Mouse (Mus musculus) gastrocnemius, adult 8-10 months (tissue): Measurements from ENCODE around the gene Dnajc3. TPM values are rescaled to one million over a fixed set of nuclear protein-coding genes. Genes with fewer than 3 reads are reported as not detected.
"Not testable (repeated sequence)": the region's sequence is repeated elsewhere in the genome, so short reads cannot be mapped to it uniquely, and the experiment has no call there.

Experiments
- DNase-seq, 2 experiments: peaks; one replicate each; pipeline ENCODE4 v3.0.0; 2022; ENCODE audit warnings: low spot score in 2 of 2
- total RNA-seq, 4 experiments: library from RNA; stranded (reverse); gene quantifications; 2 replicates each; pipeline ENCODE4 v1.2.4; 2022

Dnajc3 gene
- total RNA-seq, 4 experiments from 2014 or later, result 15.9 to 21.0 (median 19.1) TPM

DNA sequence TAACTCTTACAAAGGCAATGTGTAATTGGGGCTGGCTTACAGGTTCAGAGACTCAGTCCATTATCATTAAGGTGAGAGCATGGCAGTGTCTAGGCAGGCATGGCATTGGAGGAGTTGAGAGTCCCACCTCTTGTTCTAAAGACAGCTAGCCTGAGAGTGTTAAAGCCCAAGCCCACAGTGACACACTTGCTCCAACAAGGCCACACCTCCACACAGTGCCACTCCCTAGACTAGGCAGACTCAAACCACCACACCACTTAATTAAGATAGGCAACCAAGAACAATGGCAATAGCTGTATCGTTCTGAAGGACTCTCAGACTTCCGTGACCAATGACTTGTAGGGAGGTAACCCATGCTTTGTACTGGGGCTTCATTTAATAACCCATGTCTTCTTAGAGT is 7.0 kb upstream of the Dnajc3 start:
- DNase-seq, result no peak

- DNase-seq, result no peak
These were observed 6.6 kb upstream of the Dnajc3 start for GRCm38 (mm10) chr14:118931181-118931580.

GRCm38 (mm10) chr14:118932956-118933355 is 4.8 kb upstream of the Dnajc3 start:
- DNase-seq, result no peak

- DNase-seq, result no peak
These were observed 3.1 kb upstream of the Dnajc3 start for GRCm38 (mm10) chr14:118934686-118935085.

- DNase-seq, result no peak
These were observed 1.5 kb upstream of the Dnajc3 start for GRCm38 (mm10) chr14:118936236-118936635.

DNA sequence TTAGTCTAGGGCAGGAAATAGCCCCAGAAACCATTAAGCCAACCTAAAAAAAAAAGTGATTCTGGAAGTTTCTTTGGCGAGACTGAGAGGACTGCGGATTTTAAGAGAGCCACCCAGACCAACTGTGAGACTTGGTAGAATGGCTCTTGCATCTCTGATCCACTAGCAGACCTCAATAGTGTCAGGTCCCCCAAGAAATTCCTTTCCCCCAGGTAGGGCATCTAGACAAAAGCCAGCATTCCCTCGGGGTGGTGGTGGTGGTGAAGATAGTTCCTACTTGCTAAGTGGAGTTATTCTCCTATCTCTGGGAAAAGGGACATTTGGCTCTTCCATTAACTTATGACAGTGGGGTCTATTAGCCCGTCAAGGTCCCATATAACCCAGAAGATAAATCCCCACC is 824 bp upstream of the Dnajc3 start:
- no peak for DNase-seq

DNA sequence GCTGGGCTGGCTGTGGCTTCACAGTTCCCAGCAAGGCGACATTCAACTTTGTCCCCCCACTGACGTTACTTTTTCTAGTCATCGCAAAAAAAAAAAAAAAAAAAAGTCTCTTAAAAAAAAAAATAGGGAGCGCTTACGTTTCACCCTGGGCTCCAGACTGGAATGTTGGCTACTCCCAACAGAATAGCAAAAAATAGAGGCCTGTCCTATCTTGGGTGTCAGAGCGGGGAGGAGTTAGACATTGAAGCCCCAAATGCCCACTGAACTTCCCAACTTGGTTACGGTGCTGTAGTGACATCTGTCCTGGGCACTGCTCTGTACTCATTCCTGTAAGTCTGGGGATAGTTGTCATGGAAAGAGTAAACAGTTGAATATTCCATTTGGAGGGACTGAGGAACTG is 775 bp downstream of the Dnajc3 start:
- DNase-seq, result no peak

DNA sequence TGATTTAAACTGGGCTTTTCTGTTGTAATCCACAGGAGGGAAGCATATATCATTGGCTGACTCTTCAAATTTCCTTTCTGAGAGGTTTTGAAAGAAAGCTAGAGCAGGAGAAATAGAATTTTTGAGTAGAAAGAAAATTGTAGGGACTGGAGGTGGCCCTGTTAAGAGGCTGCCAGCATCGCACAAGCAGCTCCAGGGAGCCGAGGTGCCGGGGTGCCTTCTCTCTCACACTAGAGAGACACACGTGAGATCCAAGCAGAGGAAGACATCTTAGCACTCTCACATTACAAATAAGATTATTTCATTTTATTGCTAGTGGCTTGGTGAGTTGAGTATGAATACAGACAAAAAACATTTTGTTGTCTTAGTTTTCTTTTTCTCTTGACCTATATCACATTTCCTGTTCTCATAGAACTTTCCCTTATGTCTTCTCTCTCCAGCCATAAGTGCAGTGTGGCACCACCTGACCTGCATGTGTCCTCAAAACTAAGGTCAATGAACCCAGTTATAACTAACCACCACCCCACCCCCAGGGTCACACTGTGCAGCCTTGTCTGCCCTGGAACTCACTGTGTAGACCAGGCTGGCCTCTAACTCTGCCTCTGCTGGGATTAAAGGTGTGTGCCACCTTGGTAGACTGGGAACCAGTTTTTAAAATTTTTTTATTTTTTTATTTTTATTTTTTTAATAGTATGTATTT is 3.2 kb downstream of the Dnajc3 start:
- DNase-seq, result no peak

DNA sequence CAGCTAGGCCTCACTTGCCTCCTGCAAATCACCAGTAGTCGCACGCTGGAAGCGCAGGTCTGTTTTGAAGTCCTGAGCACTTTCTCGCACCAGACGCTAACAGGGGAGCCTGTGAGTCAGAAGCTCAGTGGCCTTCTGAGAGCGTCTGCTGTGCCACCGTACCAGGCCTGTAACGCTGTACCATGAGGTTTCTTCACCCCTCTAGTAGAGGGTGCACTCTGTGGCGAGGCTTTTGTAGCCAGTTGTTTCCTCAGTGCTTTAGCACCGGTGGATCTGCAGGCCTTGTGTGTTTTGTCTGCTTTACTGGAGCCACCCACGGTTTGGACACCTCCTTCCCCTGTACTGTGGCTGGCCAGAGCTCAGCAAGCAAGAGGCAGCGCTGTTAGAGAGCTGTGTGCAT is 4.3 kb downstream of the Dnajc3 start:
- DNase-seq, result no peak

DNA sequence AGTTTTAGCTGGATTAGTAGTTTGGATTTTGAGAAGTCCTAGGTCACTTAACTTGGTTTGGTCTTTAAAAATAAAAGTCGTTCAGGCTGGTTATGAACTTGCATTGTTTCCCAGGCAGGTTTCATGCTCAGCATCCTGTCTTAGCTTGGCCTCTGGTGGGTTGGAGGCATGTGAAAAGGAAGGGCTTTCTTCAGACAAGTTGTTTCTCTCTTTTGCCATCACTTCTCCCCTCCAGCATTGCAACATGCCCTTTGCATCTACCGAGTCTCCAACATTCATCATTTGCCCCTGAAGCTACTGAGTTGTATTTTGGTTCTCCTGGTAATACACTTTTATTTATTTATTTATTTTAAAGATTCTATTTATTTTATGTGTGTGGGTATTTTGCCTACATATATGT is 6.9 kb downstream of the Dnajc3 start:
- DNase-seq, result no peak

DNA sequence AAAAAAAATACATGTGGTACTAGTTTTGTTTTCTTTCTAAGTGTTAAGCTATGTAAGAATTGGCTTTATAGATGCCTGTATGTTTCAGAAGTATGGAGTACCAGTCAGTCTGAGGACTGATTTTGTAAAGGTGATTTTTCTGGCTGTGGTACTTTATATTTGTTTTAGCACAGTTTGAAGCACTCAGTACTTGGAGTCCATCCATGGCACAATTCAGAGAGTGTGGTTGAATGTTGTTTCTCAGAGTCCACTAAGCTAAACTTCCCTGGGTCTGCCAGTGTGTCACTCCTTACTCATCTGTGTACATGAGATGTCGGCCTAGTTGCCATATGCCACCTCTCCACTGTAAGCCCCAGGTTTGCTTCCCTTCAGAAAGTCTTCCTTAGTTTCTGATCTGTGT is 11.1 kb downstream of the Dnajc3 start:
- DNase-seq, result no peak

GRCm38 (mm10) chr14:118951912-118952583 is 14.3 kb downstream of the Dnajc3 start:
- DNase-seq, result no peak

DNA sequence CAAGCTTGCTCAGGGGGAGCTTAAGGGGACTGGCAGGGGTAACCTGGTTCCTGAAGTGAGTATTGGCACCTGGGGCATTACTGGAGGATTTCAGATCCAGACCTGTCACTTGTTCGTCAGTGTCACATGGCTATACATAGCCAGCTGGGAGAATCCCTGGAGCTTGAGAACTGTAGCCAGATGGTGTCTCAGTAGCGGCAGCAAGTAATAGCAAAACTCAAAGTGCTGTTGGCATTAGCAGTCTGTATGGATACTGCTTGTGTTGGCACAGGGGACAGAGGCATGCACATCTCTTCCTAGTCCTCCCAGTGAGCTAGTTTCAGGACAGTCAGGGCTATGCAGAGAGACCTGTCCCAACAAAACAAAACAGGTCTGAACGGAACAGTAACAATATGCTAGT is 20.2 kb downstream of the Dnajc3 start:
- DNase-seq, result no peak

DNA sequence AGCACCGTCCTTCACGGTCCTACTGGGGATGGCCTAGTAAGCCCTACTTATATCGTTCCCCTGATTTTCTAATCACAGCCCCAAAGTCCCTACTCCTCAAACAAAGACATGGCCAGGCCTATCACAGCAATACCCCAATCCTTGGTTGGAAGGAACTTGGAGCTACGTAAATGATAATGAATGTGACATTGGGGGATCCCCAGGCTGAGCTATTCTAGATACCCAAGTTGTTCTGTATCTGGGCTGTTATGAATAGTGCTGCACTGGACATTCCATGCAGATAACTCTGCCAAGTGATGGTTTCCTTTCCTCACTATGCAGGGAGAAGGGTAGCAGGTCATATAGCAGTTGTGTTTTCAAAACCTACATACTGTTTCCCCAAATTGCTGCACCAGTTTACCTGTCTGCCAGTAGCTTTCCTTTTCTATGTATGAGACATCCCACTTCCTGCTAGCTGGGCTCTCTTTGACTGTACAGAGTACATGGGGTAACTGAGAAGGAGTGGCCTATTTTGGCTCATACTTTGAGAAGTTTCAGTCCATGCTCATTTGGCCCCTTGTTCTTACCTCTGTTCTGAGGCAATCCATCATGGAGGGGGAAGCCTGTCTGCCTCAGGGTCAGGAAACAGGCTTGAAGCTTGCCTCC is 27.7 kb downstream of the Dnajc3 start:
- DNase-seq, result no peak

- no peak for DNase-seq
These were observed 29.9 kb downstream of the Dnajc3 start for GRCm38 (mm10) chr14:118967646-118968045.

DNA sequence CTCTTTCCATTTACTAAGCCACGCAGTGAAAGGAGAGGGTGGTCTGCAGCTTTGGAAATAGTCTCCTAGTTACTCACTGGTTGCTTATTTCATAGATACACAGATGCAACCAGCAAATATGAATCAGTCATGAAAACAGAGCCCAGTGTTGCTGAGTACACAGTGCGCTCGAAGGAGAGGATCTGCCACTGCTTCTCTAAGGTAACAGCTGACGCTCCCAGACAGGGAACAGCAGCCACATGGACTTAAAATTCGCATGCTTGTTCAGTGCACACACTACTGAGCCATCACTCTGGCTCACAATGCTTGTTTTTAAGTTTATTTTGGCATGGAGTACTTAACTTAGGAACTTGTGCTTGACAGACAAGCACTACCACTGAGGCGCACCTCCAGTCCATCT is 34.5 kb downstream of the Dnajc3 start:
- DNase-seq, result no peak

DNA sequence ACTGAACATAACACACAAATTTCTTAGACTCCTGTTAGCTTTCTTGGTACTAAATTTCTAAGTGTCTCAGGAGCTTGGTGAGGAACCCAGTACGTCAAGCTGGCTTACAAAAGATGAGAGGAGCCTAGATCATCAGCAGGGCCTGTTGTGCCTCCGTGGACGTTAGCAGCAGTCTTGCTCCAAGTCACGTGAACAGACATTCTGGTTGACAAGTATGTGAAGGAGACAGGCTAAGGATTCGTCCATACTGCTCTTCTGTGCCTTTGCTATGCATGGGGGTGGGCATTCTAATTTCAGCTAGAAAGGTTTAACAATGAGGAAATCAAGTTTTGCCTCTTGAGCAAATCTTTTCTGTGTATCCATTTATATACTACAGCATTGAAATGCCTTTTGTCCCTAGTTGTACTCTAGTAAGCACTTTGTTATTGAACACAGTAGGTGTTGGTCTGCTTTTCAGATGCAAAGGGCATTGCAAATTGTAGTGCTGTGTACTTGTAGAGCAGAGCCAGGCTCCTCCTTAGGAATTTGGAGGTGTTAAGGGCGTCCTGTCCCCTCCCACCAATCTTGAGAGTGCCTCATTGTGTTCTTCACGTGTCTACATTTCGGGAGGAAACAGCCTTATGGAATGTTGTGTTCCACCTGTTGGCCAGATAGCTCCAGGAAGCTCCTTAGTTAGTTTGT is 39.5 kb downstream of the Dnajc3 start:
- DNase-seq, result no peak

DNA sequence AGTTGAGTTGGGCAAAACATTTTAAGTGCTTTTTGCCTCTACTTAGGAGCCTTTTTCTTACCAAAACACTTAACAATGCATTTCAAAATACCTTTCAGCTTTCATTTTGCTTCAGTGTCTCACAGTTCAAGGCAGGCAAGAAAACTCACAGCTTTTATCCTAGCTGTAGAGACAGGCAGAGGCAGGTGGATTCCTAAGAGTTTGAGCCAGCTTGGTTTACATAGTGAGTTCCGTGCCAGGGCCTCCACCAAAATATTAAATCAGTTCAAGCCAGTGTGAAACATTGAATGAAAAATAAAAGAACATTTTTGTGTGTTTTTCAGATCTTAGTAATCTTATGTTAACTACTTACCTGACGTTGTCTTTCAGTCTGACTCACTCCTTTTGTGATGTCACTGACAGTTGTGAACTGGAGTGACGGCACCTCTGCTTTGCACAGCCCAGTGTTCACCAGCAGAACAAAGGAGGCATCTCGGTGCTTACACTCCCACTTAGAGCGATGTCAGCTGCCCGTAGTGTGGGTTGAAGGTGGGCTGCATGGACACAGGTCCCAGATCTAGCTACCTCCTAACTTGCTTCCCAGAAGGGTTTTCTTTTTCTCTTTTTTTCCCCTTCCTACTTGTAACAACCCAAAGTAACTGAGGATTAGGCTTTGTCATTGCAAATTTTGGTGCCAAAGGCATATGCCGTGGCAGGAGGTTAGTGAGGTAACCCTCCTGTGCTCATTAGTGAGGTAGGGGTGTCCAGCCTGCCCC is 42.0 kb downstream of the Dnajc3 start:
- no peak for DNase-seq

DNA sequence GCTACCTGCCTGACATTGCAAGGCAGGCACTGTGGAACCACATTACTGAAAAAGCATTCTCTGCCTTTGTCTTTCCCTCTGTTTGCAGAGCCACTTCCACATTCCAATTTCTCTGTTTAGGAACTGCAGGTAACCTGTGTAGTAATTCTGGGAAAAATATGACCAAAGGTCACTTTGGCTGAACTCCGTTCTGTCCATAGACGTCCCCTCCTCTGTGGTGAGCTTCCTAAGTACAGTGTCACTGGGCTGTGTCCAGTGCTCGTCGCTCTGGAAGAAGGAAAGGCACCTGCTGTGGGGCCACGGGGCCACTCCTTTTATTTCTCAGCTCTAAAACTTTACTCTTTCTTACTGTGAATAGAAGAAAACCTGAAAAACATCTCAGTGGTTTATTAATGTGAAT is 42.6 kb downstream of the Dnajc3 start:
- no peak for DNase-seq

DNA sequence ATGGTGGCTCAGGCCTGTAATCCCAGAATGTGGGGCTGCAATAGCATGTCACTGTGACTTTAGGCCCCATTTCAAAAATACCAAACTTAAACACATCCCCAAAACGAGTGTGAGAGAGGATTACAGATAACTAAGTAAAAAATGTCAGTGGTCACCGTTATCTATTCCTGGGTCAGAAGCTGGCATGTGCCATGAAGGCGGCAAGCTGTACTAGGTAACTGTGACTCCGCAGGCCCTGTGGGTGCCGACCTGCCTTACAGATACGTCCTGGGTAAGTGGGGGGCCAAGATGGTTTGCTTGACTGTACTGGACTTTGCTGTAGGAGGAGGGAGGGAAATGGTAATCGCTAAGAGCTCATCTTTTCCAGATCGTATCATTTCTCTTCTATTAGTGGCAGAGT is 43.1 kb downstream of the Dnajc3 start:
- DNase-seq, result no peak

- DNase-seq, result not testable (repeated sequence)
These were observed 44.1 kb downstream of the Dnajc3 start for GRCm38 (mm10) chr14:118981711-118982428.
